Mouse (Mus musculus) lung, adult 18-20 months (tissue): Measurements from ENCODE around the gene Cald1.

Experiments
- DNase-seq, 2 experiments: peaks; one replicate each; pipeline ENCODE4 v3.0.0; 2022; ENCODE audit warnings: mixed read lengths in 2 of 2

Gene Cald1

DNA sequence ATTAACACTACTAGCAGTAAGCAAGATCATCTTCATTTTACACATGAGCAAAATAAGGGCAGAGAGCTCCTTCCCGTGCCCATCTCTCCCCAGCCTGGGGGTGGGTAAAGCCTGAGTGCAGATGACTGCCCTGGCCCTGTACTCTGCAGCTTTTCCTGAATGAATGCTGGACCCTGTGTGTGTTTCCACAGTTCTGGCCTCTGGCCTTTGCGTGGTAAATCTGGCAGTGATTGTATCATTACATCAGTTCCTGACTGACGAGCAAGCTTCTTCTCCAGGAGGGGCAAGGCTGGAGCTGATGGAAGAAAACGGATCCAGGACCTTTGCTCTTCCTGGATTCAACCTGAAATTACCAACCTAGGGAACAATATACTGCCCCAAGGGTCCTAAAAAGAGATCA lies 122.1 kb downstream of the Cald1 start:
- peak; percentile 40 to 65 for DNase-seq

DNA sequence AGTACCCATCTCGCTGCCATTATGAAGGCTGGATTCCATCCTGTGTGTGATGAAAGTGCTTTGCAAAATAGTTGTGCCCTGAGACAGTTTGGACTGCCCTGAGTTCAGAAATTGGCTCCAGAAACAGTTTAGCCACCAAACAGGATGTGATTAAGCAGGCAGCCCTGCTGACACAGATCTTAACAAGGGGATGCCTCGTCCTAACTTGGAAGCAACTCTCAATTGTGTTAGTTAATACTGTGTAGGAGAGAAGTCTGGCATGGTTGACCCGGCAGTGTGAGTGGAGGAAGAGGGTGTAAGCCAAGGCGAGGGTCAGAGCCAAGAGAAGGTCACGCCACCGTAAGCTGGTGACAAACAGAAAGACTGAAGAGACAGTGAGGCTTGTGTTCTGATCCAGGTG lies 123.4 kb downstream of the Cald1 start:
- DNase-seq, result peak in 1 of 2 experiments; percentile 38

DNA sequence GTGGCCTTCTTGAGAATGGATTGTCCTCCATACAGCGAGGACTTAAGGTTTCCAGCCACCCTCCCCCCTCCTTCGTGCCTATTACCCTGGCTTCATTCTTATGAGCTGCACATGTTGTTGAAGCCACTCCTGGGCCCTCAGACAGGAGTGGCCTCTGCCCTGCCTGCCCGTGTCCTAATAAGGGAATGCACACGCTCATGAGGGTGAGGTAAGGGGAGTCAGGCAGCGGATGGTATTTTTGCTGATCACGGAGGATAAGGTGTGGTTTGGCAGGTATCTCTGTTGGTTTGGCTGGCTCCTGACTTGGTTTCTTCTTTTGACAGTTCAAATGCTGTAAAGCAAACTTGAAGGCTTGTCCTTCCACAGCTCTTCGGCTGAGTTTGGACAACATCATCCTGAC lies 124.4 kb downstream of the Cald1 start:
- peak; percentile 70 to 76 for DNase-seq

DNA sequence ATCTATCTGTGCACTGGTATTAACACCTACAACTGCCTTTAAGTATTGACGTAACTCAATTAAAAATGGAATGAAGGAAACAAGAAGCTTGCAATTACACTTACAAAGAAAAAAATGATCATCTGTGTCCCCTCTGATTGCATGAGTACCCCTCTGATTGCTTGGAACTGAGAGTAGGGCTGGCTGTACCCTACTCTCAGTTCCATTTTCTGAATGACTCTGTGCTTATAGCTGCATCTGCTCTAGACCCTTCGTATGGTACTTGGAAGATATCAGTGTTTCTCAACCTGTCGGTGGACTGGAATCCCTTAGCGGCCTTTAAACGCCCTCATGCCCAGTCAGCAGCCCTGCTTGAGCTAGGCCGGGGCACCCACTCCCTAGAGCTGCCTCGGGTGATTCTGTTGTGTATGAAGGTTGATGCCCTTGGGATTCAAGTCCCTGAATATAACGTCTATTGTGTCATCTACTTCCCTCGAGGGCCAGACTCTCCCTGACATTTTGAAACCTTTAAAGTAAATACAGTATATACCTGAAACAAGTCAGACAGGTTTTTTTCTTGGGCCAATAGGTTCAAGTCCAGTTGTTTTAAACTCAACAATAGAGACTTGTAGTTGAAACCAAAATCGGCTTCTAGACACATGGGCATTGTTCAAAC lies 125.1 kb downstream of the Cald1 start:
- no peak for DNase-seq

DNA sequence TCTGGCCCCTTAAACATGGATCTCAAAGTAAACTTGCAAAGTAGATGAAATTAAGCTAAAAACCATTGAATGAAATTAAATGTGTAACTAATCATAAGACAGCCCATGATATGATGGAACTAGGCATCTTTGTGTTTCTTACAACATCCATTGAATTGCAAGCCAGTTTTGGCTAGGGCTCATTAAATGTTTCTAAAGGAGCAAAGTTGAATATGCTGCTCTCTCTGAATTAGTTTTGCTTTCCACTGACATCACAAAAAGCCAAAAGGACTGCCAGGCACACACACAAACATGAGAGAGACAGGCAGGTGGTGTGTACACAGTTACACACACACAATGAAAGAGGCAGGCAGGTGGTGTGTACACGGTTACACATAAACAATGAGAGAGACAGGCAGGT lies 127.4 kb downstream of the Cald1 start:
- DNase-seq, result no peak

DNA sequence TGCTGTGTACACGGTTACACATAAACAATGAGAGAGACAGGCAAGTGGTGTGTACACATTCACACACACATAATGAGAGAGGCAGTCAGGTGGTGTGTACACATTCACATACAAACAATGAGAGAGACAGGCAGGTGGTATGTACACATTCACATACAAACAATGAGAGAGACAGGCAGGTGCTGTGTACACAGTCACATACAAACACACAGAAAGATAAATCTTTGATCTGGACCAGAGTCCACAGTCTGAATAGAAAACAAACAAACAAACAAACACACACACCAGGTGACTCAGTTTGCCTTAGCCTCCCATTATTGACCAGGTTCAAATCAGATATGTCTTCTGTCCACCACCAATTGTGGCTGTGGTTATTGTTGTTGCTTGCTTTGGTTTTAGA lies 127.8 kb downstream of the Cald1 start:
- DNase-seq, result no peak

DNA sequence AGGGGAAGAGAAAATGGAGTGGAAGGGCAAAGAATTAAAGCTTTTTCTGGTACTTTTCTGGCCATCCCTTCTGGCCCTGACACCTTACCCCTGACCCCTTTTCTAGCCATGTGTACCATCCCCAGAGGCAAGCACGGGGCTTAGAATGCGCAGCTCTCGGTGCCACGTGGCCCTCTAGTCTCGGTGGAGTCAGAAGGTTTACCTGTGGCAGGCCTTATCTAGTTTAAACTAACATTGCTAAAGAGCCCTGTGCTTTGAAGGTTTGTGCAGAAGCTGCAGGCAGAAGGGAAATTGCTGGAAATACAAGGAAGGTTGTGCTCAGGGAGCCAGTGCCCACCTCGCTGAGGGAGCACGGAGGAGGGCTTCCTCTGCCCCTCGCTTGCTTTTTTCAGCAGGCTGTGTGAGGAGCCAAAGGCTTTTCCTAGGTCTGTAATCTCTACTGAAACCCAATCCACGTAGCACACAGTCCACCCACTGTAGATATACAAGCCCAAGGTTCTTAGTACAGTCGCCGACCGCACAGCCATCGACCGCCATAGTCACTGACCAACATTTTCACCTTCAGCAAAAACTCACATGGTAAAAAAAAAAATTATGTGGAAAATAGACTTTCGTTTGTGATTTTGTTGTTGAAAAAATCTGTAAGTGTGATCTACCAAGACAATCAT lies 129.2 kb downstream of the Cald1 start:
- no peak for DNase-seq

DNA sequence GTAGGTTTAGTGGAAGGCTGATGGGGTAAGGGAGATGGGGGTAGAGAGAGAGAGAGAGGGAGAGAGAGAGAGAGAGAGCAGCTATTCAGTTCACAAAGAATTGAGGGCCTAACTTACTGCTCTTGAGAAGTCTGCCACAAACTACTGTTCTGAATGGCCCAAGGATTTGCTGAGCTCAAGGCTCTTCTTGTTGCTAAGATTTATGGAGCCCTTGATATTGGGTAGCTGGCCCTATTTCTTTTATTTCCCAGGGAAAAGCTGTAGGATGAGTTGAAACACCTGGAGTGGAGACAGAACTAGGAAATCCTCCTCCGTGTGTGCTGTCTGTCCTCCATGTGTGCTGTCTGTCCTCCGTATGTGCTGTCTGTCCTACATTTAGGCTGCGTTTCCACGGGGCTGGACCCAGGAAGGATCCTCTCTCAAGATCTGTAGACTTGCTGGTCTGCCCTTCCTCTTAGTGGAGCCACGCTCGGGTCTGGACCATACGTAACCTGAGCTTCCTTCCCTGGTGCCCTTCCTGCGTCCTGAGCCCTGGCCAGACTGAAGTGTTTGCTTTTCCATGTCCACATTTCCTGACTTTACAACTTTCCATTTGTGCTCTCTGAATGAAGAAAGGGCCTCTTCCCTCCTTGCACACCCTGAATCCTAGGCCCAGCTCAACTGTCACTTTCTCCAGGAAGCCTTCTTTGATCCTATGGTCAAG lies 131.3 kb downstream of the Cald1 start:
- peak in 1 of 2 experiments; percentile 26 for DNase-seq

DNA sequence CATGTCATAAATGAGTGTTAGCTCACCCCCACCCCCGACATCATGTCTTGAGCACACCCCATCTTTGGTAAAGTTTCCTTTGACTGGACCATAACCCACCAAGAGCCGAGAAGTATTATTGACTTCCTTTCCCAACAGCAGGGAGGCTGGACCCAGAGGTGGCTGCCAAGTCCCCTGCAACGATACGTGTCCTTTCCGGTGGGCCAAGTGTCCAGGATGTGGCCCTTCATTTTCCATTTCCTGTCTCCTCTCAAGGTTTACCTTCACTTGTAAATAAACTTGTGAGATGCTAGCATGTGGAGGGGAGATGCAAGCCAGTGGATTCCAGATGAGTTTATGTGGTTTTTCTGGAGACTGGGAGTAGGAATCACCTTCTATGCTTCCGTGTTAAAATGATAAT lies 132.7 kb downstream of the Cald1 start:
- no peak for DNase-seq

DNA sequence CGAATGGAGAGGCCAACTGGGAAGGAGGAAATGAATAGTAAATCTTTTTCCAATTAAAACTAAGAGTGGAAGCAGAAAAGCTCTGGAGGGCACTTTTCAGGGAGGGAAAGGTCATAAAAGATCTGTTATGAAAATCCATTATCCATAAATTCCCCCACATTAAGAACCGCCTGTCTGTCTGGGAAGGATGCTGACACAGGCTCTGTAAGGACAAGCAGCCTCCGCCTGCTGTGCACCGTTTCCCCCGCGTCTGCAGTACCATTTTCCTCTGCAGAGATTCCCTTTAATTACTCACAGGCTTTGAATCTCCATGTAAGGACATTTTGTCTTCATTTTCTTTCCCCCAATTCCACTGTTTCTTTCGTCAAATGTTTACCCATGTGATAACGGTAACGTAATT lies 133.2 kb downstream of the Cald1 start:
- no peak for DNase-seq

DNA sequence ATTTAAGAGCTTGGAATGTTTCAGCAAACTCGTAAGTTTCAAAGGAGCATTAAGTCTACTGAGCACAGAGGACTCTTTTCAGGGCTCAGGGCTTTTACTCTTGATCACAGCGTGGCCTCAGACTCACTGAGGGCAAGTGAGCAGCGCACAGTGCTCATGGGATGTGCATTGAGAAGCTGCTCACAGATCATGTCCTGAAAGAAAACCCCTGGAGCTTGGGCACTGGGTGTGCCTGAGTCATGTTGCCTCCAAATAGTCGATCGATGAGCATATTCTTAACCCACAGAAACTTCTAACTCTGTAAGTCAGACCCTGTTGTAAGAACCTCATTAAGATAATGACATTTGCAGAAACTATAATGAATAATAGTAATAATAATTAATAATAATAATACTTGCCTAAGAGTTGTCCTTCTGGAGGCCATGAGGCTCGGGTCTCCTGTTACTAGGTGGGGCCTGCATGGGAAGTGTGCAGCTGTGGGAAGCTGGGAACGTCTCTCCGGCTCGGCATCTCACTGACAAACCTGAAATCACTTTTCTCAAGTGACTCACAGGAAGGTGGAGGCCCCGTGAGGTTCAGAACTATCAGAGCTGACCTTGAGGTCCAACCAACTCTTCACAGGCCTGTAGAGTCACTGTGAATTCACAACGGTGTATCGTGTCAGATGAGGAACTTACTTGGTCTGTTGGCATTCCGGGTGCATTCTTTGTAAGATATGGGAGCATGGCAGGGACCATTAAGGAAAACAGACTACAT lies 136.8 kb downstream of the Cald1 start:
- no peak for DNase-seq

DNA sequence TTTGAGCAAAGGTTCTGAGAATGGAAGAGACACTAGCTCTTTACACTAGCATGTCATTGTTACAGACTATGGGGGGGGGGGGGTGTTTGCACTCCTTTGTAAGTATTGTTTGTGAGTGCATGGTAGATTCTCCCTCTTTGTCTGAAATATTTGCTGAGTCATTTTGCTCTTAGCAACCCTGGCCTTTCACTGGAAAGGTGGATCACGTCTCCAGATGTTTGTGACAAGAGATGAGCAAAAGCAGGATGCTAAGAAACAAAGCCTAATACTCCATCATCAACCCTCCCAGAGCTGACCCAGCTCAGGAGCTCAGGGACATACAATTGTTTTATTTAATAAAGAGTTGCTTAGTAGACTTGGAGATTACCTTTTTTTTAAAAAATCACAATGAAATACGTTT lies 138.6 kb downstream of the Cald1 start:
- DNase-seq, result no peak

DNA sequence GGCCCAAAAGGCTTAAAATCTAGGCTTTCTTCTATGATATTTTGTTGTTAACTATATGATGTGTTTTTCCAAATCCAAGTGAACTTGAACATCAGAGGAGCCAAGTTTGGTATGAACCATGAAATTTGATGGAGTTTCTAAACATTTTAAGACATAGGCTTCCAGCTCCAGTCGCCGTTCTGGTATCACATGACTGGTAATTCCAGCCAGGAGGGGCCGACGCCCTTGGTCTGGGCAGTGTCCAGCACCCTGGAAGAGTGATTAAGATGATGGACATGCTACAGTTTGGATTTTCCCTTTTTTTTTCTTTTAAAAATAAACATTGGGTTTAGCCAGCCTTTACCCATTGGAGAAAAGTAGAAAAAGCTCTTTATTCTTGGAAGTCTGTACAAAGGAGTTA lies 145.6 kb downstream of the Cald1 start:
- DNase-seq, result no peak

DNA sequence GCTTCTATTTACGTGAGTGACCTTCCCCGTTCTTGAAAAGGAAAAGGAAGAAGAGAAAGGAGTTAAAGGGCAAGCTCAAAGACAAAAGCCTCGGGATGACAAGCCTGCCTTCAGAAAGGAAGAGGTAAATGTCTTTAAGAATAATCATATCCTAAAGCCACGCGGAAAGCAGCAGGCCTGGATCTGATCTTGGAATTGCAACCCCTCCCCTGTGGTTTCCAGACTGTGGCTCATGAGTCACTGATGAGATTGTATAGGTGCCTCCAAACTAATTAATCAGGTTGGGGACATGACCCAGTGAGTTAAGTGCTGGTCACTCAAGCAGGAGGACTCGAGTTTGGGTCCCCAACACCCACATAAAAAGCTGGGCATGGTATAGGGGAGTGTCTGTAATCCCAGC lies 149.5 kb downstream of the Cald1 start:
- DNase-seq, result no peak

DNA sequence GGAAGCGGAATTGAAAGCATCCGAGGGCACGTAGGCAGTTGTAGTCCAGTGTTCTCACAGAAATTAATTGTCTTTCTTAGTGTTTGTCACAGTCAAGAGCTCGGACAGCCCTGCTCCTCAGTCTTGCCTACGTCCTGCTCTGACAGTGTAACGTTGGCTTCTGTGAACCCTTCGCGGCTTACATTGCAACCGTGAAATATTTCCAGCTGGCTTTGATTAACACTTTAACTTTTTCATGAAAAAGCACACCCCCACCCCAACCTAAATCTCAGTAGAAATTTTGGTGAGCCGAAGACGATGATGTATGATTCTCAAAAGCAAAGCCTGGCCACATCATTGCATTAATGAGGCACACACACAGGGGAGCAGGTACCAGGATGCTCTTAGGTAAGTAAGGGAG lies 150.3 kb downstream of the Cald1 start:
- DNase-seq, result no peak

DNA sequence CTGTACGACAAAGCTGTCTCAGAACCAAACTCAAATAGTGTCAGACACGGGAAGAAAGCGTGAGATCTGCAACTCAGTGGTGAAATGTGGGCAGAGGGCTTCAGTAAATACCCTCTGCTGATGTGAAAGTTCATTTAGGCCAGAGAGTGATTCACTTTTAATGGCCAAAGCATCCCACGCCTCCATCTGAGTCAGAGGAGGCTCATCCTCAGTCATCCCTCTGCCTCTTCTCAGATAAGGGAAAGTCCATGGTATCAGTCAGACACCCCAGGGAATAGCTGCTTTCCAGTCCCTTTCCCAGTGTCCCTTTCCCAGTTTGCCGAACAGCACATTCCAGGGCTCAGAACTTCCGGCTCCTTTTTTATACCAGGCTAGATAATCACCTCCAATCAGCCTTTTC lies 151.2 kb downstream of the Cald1 start:
- no peak for DNase-seq

DNA sequence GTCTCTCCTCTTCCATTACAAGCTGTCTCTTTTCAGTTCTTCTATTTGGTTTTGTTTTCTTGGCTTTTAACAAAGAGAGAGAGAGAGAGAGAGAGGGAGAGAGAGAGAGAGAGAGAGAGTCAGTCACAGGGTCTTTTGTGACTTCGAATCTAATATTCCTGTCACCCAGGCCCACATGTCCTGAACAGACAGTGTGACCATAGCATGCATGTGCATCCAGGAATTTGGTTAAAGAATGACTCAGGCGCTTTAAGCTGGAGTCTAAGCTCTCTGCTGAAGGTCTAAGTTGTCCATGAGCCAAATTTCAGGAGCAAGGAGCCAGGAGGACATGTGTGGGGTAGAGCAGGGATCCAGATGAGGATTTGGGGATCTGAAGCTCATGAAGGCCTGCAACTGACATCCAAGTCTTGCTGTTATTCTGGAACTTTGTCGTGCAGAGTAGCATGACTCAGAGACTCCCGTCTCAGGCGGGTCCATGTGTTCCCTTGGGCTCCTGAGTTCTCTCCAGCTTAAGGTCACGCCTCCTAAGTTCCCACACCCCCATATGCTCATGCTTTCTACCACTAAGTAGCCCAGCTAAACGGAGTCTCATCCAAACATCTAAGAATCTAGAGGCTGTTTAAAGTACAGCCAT lies 152.3 kb downstream of the Cald1 start:
- DNase-seq, result no peak

DNA sequence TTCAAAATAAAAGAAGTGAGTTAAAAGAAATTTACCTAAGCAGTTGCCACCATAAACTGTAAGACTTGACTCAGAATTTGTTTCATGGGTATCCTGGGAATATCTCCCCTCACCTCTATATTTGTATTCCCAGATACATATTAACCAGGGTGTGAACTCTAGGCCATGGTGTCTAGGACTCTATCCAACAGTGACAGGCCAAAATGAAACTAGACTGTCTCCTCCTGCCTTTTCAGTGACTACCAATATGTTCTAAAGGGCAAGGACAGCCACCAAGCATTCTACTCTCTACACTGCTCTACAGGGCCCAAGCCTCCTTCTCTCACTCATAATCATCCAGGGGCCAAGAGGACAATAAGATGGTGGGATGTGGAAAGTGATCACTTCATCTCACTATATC lies 153.3 kb downstream of the Cald1 start:
- no peak for DNase-seq

DNA sequence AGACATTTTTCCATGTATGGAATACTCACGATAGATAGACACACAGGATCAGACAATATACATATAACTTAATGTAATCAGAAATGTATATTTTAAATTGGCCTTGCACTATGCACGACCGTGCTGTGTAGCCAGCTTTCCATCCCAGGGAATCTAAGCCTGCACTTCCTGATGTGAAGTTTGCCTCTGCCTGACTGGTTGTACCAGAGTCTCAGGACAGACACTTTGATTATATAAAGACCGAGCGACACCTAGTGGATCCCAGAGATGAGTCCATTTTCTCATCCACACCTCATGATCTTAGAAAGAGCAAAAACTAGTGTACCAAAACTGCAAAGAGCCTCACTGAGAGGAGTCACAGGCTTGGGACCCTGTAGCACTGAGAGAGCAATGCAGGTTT lies 156.1 kb downstream of the Cald1 start:
- DNase-seq, result peak; percentile 26 to 72

DNA sequence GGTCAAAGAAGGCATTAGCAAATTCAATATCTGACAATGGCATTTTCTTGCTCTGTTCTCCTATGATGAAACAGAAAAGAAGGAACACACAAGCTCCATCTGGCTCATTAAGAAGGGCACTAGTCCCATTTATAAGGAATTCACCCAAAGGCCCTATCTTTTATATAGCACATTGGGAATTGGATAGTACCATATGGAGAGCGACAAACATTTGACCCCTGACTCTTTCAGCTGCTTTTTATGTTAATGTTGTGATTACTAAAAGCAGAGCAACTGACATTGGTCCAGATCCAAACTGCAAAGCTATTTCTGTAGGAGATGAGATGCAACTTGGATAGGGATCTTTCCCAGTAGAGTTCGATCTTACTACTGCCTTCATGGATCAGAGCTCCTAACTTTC lies 160.0 kb downstream of the Cald1 start:
- DNase-seq, result no peak

DNA sequence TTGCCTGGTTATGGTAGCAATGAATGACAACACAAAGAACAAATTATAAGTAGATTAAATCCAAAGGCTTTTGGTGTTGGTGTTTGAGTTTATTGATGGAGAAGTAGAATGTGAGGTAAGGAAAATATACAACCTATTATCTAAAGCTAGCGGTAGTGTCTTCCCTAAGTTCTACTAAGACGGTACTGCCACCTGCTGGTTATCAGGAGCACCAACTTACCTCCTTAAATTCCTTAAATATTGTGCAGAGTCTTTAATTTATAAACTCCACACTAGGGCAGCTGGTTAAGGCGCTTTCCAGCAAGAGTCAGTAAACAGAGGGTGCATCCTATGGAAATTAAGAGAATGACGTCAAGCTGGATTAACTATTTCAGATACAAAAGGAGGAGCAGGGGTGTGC lies 161.7 kb downstream of the Cald1 start:
- DNase-seq, result peak in 1 of 2 experiments; percentile 27

DNA sequence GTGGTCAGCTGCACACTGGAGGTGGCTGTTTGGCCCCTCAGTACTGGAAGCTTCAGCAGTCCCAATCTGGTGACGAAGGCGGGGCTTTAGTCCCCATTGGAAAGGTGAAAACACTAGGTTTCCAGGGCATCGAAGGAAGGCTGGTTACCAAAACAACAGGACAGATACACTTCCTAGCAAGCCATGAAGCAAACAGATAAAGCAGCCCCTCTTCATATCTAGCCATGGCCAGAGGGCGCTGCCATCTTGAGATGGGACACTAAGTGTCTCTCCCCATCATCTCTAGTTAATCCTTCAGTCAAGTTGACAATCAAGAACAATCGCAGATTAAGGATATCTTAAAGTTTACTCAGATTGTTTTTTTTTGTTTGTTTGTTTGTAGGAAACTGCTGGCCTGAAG lies 167.4 kb downstream of the Cald1 start:
- DNase-seq, result no peak

DNA sequence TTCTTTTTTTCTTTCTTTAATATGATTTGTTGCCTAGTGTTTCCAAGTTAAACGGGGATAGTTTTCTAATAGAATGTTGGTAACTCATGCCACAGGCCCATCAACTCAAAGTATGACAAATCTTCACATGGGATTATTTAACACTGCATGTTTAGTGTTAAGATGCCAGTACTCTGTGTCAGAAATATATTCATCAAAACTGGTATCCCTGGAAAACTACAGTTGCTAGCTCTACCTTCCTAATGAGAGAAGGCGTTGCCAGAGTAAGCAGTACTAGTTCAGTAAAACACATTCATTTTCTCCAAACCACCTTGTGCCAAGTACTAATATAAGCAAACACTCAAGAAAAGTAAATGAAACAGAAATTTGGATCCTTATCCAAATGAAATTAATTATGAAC lies 171.7 kb downstream of the Cald1 start:
- no peak for DNase-seq
